Comparison of ENCODE assay signal across 19 mouse cellular contexts in the genomic region with DNA sequence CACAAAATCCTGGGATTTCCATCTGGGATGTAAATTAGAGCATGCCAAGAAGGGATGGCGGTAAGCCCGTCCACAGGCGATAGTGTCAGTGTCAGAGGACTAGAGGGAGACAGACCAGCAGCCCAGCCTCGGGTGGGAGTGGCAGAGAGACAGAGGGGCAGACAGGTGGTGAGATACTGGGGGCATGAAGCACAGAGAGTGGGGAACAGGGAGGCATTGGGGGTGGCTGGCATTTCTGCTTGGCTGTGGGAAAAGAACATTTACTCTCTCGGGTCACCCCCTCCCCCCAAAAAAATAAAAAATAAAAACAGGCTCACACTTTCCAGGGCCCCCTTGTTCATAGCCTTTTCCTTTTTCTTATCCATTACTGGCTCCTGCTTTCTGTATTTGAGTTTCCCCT.
A peak's percentile ranks its signal among the peaks of the same experiment; 100 is the strongest.
DNase-seq lines count a peak whose midpoint lies in the region; ATAC-seq and TF ChIP-seq lines count a peak whose summit lies in the region.
"Had no signal": no experiment of that assay in that cellular context is flagged by ENCODE, and none has a peak within 500 bp of the region (broad histone marks: within the 10 kb centered on the region; RNA-seq: fewer than 3 reads in every experiment).

No protein-coding gene starts in this region.

- H3K4me2 ChIP-seq in forebrain, embryonic 14.5 days (ENCODE audit: low read length) = no peak overlapping the region
- no peak overlapping the region for H3K4me2 ChIP-seq in forebrain, embryonic 12.5 days
- no peak overlapping the region for H3K4me2 ChIP-seq in midbrain, embryonic 11.5 days
- no peak overlapping the region for H3K4me2 ChIP-seq in midbrain, embryonic 16.5 days (ENCODE audit: low read length)
- H3K4me2 ChIP-seq: embryonic facial prominence, embryonic 13.5 days; heart, embryonic 12.5 days; hindbrain, embryonic 14.5 days; intestine, embryonic 15.5 days had no signal

- peaks cover 15% of the 10 kb centered on the region; the same call in 1 of the 2 replicates for H3K4me1 ChIP-seq in forebrain, embryonic 14.5 days (ENCODE audit: control insufficient read depth, insufficient read depth, low read length)
- H3K4me1 ChIP-seq in forebrain, embryonic 12.5 days = peaks cover 17% of the 10 kb centered on the region
- H3K4me1 ChIP-seq in heart, adult 2 months (ENCODE audit: control insufficient read depth, insufficient read depth, low read length) = no peaks in the 10 kb centered on the region
- no peaks in the 10 kb centered on the region for H3K4me1 ChIP-seq in midbrain, embryonic 11.5 days (ENCODE audit: control insufficient read depth, insufficient read depth, low read length)
- peaks cover 18% of the 10 kb centered on the region for H3K4me1 ChIP-seq in midbrain, embryonic 16.5 days (ENCODE audit: control insufficient read depth, insufficient read depth, low read length)
- H3K4me1 ChIP-seq: heart, embryonic 12.5 days; intestine, embryonic 15.5 days had no signal

- peak; percentile 41 for DNase-seq in forebrain, embryonic 14.5 days (ENCODE audit: low spot score)
- DNase-seq in heart, adult 11 months = peak; percentile 76
- DNase-seq in heart, adult 2 months = no peak
- peak; percentile 74 for DNase-seq in midbrain, embryonic 11.5 days (ENCODE audit: low spot score, missing footprints)
- DNase-seq in testis, postnatal 10 days (ENCODE audit: low spot score) = no peak
- DNase-seq: adrenal gland, postnatal 14 days; cerebellum, adult 2 months; cerebellum, postnatal 36 days; gastrocnemius, postnatal 10 days had no signal

- no peak overlapping the region for H3K9ac ChIP-seq in forebrain, embryonic 14.5 days (ENCODE audit: low read length)
- no peak overlapping the region for H3K9ac ChIP-seq in forebrain, embryonic 12.5 days
- no peak overlapping the region for H3K9ac ChIP-seq in heart, adult 2 months (ENCODE audit: low read depth, low read length)
- no peak overlapping the region for H3K9ac ChIP-seq in midbrain, embryonic 11.5 days (ENCODE audit: low read length)
- H3K9ac ChIP-seq in midbrain, embryonic 16.5 days (ENCODE audit: low read depth, low read length) = no peak overlapping the region
- H3K9ac ChIP-seq: embryonic facial prominence, embryonic 13.5 days; heart, embryonic 12.5 days; hindbrain, embryonic 14.5 days; intestine, embryonic 15.5 days had no signal

- H3K79me2 ChIP-seq in heart, adult 2 months (replicated peaks; ENCODE audit: control insufficient read depth, insufficient read depth, low read length) = no peaks in the 10 kb centered on the region

- intact Hi-C loops in heart, adult 2 months (cut with DNase I) = no loop called here

- 53% methylated on average over 5 of the region's 5 CpGs for WGBS in forebrain, embryonic 14.5 days
- WGBS in forebrain, embryonic 12.5 days = 67% methylated on average over 5 of the region's 5 CpGs
- WGBS in heart, adult 2 months = 72% methylated on average over 5 of the region's 5 CpGs
- WGBS in midbrain, embryonic 11.5 days = 67% methylated on average over 5 of the region's 5 CpGs
- 49% methylated on average over 5 of the region's 5 CpGs for WGBS in midbrain, embryonic 16.5 days

- no peak for TF ChIP-seq POLR2A in heart, adult 2 months (IDR thresholded peaks at IDR 0.05; ENCODE audit: insufficient read depth, low read depth, low read length)

- no peak for TF ChIP-seq CTCF in heart, adult 2 months (IDR thresholded peaks at IDR 0.05)

- H3K27ac ChIP-seq in forebrain, embryonic 14.5 days (ENCODE audit: low read depth, low read length) = peak overlapping the region; percentile 21; the same call in 1 of the 2 replicates
- no peak overlapping the region for H3K27ac ChIP-seq in forebrain, embryonic 12.5 days
- H3K27ac ChIP-seq in heart, adult 2 months = no peak overlapping the region
- H3K27ac ChIP-seq in midbrain, embryonic 11.5 days (ENCODE audit: low read depth, low read length) = no peak overlapping the region
- H3K27ac ChIP-seq in midbrain, embryonic 16.5 days (ENCODE audit: low read length) = no peak overlapping the region
- H3K27ac ChIP-seq: embryonic facial prominence, embryonic 13.5 days; hindbrain, embryonic 10.5 days; hindbrain, embryonic 14.5 days; intestine, embryonic 15.5 days had no signal

- no peak for ATAC-seq in forebrain, embryonic 14.5 days
- no peak for ATAC-seq in forebrain, embryonic 12.5 days (ENCODE audit: low FRiP score)
- ATAC-seq in midbrain, embryonic 11.5 days (ENCODE audit: low FRiP score) = no peak
- ATAC-seq in midbrain, embryonic 16.5 days = no peak
- ATAC-seq: activated CD4-positive, CD25-positive, alpha-beta regulatory T cell, adult 4 months; intestine, embryonic 15.5 days; Patski had no signal

- no peaks in the 10 kb centered on the region for H3K9me3 ChIP-seq in forebrain, embryonic 14.5 days (replicated peaks; ENCODE audit: control insufficient read depth, low read length)
- H3K9me3 ChIP-seq in forebrain, embryonic 12.5 days = no peaks in the 10 kb centered on the region
- no peaks in the 10 kb centered on the region for H3K9me3 ChIP-seq in midbrain, embryonic 11.5 days (ENCODE audit: control insufficient read depth, low read length)
- no peaks in the 10 kb centered on the region for H3K9me3 ChIP-seq in midbrain, embryonic 16.5 days (replicated peaks; ENCODE audit: control insufficient read depth, low read length, poor library complexity, severe bottlenecking)
- H3K9me3 ChIP-seq: embryonic facial prominence, embryonic 13.5 days; heart, embryonic 12.5 days; hindbrain, embryonic 10.5 days; intestine, embryonic 15.5 days had no signal

- no peaks in the 10 kb centered on the region for H3K27me3 ChIP-seq in forebrain, embryonic 14.5 days (replicated peaks; ENCODE audit: control insufficient read depth, insufficient read depth, low read length)
- H3K27me3 ChIP-seq in forebrain, embryonic 12.5 days = no peaks in the 10 kb centered on the region
- H3K27me3 ChIP-seq in heart, adult 2 months (ENCODE audit: control insufficient read depth, insufficient read depth, low read length) = no peaks in the 10 kb centered on the region
- H3K27me3 ChIP-seq in midbrain, embryonic 11.5 days (ENCODE audit: control insufficient read depth, insufficient read depth, low read length) = no peaks in the 10 kb centered on the region
- no peaks in the 10 kb centered on the region for H3K27me3 ChIP-seq in midbrain, embryonic 16.5 days (ENCODE audit: control insufficient read depth, insufficient read depth, low read depth, low read length)
- H3K27me3 ChIP-seq: CH12.LX; embryonic facial prominence, embryonic 13.5 days; heart, embryonic 12.5 days; intestine, embryonic 15.5 days; Patski had no signal

- no peaks in the 10 kb centered on the region for H3K36me3 ChIP-seq in forebrain, embryonic 14.5 days (ENCODE audit: control insufficient read depth, insufficient read depth, low read length)
- H3K36me3 ChIP-seq in forebrain, embryonic 12.5 days (replicated peaks) = no peaks in the 10 kb centered on the region
- H3K36me3 ChIP-seq in heart, adult 2 months (ENCODE audit: control insufficient read depth, insufficient read depth, low read length) = no peaks in the 10 kb centered on the region
- no peaks in the 10 kb centered on the region for H3K36me3 ChIP-seq in midbrain, embryonic 11.5 days (ENCODE audit: control insufficient read depth, insufficient read depth, low read length)
- H3K36me3 ChIP-seq in midbrain, embryonic 16.5 days (ENCODE audit: control insufficient read depth, insufficient read depth, low read length) = no peaks in the 10 kb centered on the region
- H3K36me3 ChIP-seq: embryonic facial prominence, embryonic 13.5 days; heart, embryonic 12.5 days; hindbrain, embryonic 10.5 days; intestine, embryonic 15.5 days had no signal

- TF ChIP-seq EP300 in heart, adult 2 months (IDR thresholded peaks at IDR 0.05; ENCODE audit: insufficient read depth, low read depth, low read length) = no peak

- H3K4me3 ChIP-seq in forebrain, embryonic 14.5 days (ENCODE audit: low read depth, low read length) = no peak overlapping the region
- no peak overlapping the region for H3K4me3 ChIP-seq in forebrain, embryonic 12.5 days (replicated peaks)
- H3K4me3 ChIP-seq in heart, adult 2 months = no peak overlapping the region
- no peak overlapping the region for H3K4me3 ChIP-seq in midbrain, embryonic 11.5 days (ENCODE audit: low read depth, low read length)
- H3K4me3 ChIP-seq in midbrain, embryonic 16.5 days (ENCODE audit: low read depth, low read length) = no peak overlapping the region
- H3K4me3 ChIP-seq: embryonic facial prominence, embryonic 13.5 days; heart, embryonic 12.5 days; hindbrain, embryonic 10.5 days; intestine, embryonic 15.5 days had no signal

Comparison
In these comparisons a context has a peak if more than half of its experiments do, and no peak if none do; other contexts are left out.
1. DNase-seq: peak in forebrain, embryonic 14.5 days (single experiment), heart, adult 11 months (single experiment) and midbrain, embryonic 11.5 days (single experiment); none in heart, adult 2 months (0 of 2) and testis, postnatal 10 days (single experiment).